Mouse (Mus musculus): ENCODE data around the gene Klf14. TPM values are rescaled to one million over a fixed set of nuclear protein-coding genes. Genes with fewer than 3 reads are reported as not detected.

Klf14 gene
- polyA plus RNA-seq (2015; fragmentation: Nextera tagmentation; extraction: Ambion mirVana), result 0.52 and 0.71 TPM in 2 replicates

GRCm38 (mm10) chr6:30958736-30959540, at the start of gene Klf14:
TSS of gene Klf14 (minus strand) at chr6:30959078.

GRCm38 (mm10) chr6:30915473-30915872, 43.4 kb downstream of the Klf14 start, which contains the start of gene Tsga13:
TSS of gene Tsga13 (minus strand) at chr6:30915573.

Other genes with a start within 250 kb of the Klf14 start
- gene Mest, start 235.5 kb downstream of the Klf14 start, polyA plus RNA-seq (2015; fragmentation: Nextera tagmentation; extraction: Ambion mirVana), result 192 and 248 TPM in 2 replicates
- 31.7 and 34.6 TPM in 2 replicates for gene Copg2, start 62.3 kb downstream of the Klf14 start, polyA plus RNA-seq (2015; fragmentation: Nextera tagmentation; extraction: Ambion mirVana)
- gene Tsga13, start 43.5 kb downstream of the Klf14 start, polyA plus RNA-seq (2015; fragmentation: Nextera tagmentation; extraction: Ambion mirVana), result 0.37 TPM in 1 of 2 replicates, not detected in the other

Data from neural tube, postnatal 0 days (tissue).